Mouse (Mus musculus) lung, postnatal 0 days (tissue): Measurements from ENCODE around the gene Ccdc27. TPM values are rescaled to one million over a fixed set of nuclear protein-coding genes. Genes with fewer than 3 reads are reported as not detected.

Experiments
- ATAC-seq: fragments of 200-750 bp; cut with Nextera tagmentation; 2 replicates; pipeline ENCODE4 v1.8.0; 2017; ENCODE audit warnings: moderate library complexity
- DNase-seq: peaks from one replicate; pipeline ENCODE4 v3.0.0-alpha.2; 2016; ENCODE audit warnings: low spot score
- H3K27ac ChIP-seq: fragments of 300-500 bp; sonication (generic); 2 replicates; pipeline ENCODE4 v1.5.1; 2014; ENCODE audit warnings: antibody characterized with exemption, mild to moderate bottlenecking, low read length, mixed read lengths
- H3K27me3 ChIP-seq: fragments of 300-500 bp; sonication (generic); replicated peaks from 2 replicates; pipeline ENCODE4 v1.6.1; 2014; ENCODE audit warnings: low read length, mixed read lengths; ENCODE audit not compliant: insufficient read depth
- H3K36me3 ChIP-seq: fragments of 300-500 bp; sonication (generic); 2 replicates; pipeline ENCODE4 v1.6.1; 2014; ENCODE audit warnings: low read length, mixed read lengths; ENCODE audit not compliant: insufficient read depth
- H3K4me1 ChIP-seq: fragments of 300-500 bp; sonication (generic); 2 replicates; pipeline ENCODE4 v1.6.1; 2014; ENCODE audit warnings: antibody characterized with exemption, low read depth, low read length, mixed read lengths; ENCODE audit not compliant: insufficient read depth
- H3K4me2 ChIP-seq: fragments of 300-500 bp; sonication (generic); replicated peaks from 2 replicates; pipeline ENCODE4 v1.6.1; 2014; ENCODE audit warnings: low read depth, mild to moderate bottlenecking, low read length, moderate library complexity, mixed read lengths
- H3K4me3 ChIP-seq: fragments of 300-500 bp; sonication (generic); 2 replicates; pipeline ENCODE4 v1.5.1; 2014; ENCODE audit warnings: low read depth, low read length
- H3K9ac ChIP-seq: fragments of 300-500 bp; sonication (generic); replicated peaks from 2 replicates; pipeline ENCODE4 v1.6.1; 2014; ENCODE audit warnings: low read depth, mild to moderate bottlenecking
- H3K9me3 ChIP-seq: fragments of 300-500 bp; sonication (generic); 2 replicates; pipeline ENCODE4 v1.6.1; 2016; ENCODE audit warnings: low read length, mixed read lengths
- CTCF ChIP-seq: IDR thresholded peaks from 2 replicates; pipeline ENCODE4 v1.5.1; 2016; ENCODE audit warnings: antibody characterized with exemption, mild to moderate bottlenecking
- EP300 ChIP-seq: IDR thresholded peaks from 2 replicates; pipeline ENCODE4 v1.6.1; 2016; ENCODE audit warnings: antibody characterized with exemption, mild to moderate bottlenecking, control low read depth
- WGBS: fragments of 180-500 bp; shearing (Covaris S2); extraction: QIAGEN DNeasy Blood & Tissue Kit; methylation state at CpG from one replicate; pipeline ENCODE4 v1.1.7; 2014; 5-methylcytosine and 5-hydroxymethylcytosine counted together
- polyA plus RNA-seq: library from polyadenylated mRNA; unstranded; fragments of >200 nt; fragmentation: Nextera tagmentation; extraction: Ambion mirVana; gene quantifications from 2 replicates; pipeline ENCODE4 v1.2.1, GENCODE M21; 2015

The Ccdc27 gene
- polyA plus RNA-seq, 1 experiment from 2014 or later: not detected

- TF ChIP-seq EP300: no peak
- TF ChIP-seq CTCF: peak; percentile 61
- Histone ChIP-seq H3K27ac (no peak overlapping the region), H3K9ac (no peak overlapping the region), H3K36me3 (no peaks in the 10 kb centered on the region), H3K9me3 (no peaks in the 10 kb centered on the region), H3K27me3 (no peaks in the 10 kb centered on the region), H3K4me3 (no peak overlapping the region), H3K4me2 (no peak overlapping the region), H3K4me1 (peaks cover 9% of the 10 kb centered on the region)
- ATAC-seq: no peak
- DNase-seq: no peak
These were observed 13.8 kb downstream of the Ccdc27 start for GRCm38 (mm10) chr4:154028646-154029045.

GRCm38 (mm10) chr4:154028066-154028465, 14.4 kb downstream of the Ccdc27 start:
- TF ChIP-seq CTCF: no peak
- TF ChIP-seq EP300: no peak
- no peaks in the 10 kb centered on the region for H3K27me3 ChIP-seq
- no peaks in the 10 kb centered on the region for H3K9me3 ChIP-seq
- H3K4me1 ChIP-seq: peaks cover 9% of the 10 kb centered on the region
- no peak for ATAC-seq
- 58% methylated on average over 7 of the region's 7 CpGs for WGBS
- H3K27ac ChIP-seq: no peak overlapping the region
- DNase-seq: peak; percentile 27
- no peaks in the 10 kb centered on the region for H3K36me3 ChIP-seq
- H3K4me2 ChIP-seq: no peak overlapping the region
- H3K4me3 ChIP-seq: no peak overlapping the region
- no peak overlapping the region for H3K9ac ChIP-seq

GRCm38 (mm10) chr4:154026441-154026761, 16.1 kb downstream of the Ccdc27 start:
- ATAC-seq: no peak
- 0 out of 2 replicates have a peak, but pooled peaks cover 4% of the 10 kb centered on the region for H3K36me3 ChIP-seq
- TF ChIP-seq CTCF (no peak), EP300 (no peak)
- 21% methylated on average over 2 of the region's 2 CpGs for WGBS
- no peak for DNase-seq
- H3K27ac ChIP-seq: no peak overlapping the region
- peaks cover 14% of the 10 kb centered on the region for H3K4me1 ChIP-seq
- no peak overlapping the region for H3K9ac ChIP-seq
- H3K9me3 ChIP-seq: no peaks in the 10 kb centered on the region
- peak overlapping the region; percentile 66 for H3K4me2 ChIP-seq
- peak overlapping the region; percentile 43 for H3K4me3 ChIP-seq
- H3K27me3 ChIP-seq: no peaks in the 10 kb centered on the region

- peak; percentile 88 for ATAC-seq
- Histone ChIP-seq H3K4me3 (peak within 1 kb of the TSS; percentile 43), H3K27me3 (no peaks in the 10 kb centered on the region), H3K36me3 (peaks cover 9% of the 10 kb centered on the region; the same call in 1 of the 2 replicates), H3K9me3 (no peaks in the 10 kb centered on the region), H3K27ac (peak within 1 kb of the TSS; percentile 76), H3K4me2 (peak within 1 kb of the TSS; percentile 66), H3K9ac (peak within 1 kb of the TSS; percentile 32), H3K4me1 (peaks cover 14% of the 10 kb centered on the region)
- TF ChIP-seq CTCF (peak; percentile 75), EP300 (no peak)
- 3% methylated on average over 24 of the region's 33 CpGs for WGBS
- peak; percentile 94 for DNase-seq
These were observed 16.6 kb downstream of the Ccdc27 start, which contains the start of gene Smim1 for GRCm38 (mm10) chr4:154025641-154026440. Gene Smim1 (minus strand): TSS chr4:154026230.

- TF ChIP-seq CTCF (no peak), EP300 (no peak)
These were observed 17.6 kb downstream of the Ccdc27 start for GRCm38 (mm10) chr4:154024729-154025521.

More at GRCm38 (mm10) chr4:154024729-154025521, 17.6 kb downstream of the Ccdc27 start:
- WGBS: 25% methylated on average over 17 of the region's 17 CpGs
- no peaks in the 10 kb centered on the region for H3K9me3 ChIP-seq
- H3K9ac ChIP-seq: peak overlapping the region; percentile 32
- H3K4me3 ChIP-seq: peak overlapping the region; percentile 43
- H3K4me2 ChIP-seq: peak overlapping the region; percentile 66
- H3K36me3 ChIP-seq: peaks cover 14% of the 10 kb centered on the region; the same call in 1 of the 2 replicates
- H3K27me3 ChIP-seq: no peaks in the 10 kb centered on the region
- peak; percentile 40 for DNase-seq
- peak overlapping the region; percentile 76 for H3K27ac ChIP-seq
- H3K4me1 ChIP-seq: peaks cover 14% of the 10 kb centered on the region
- no peak for ATAC-seq
